Mouse (Mus musculus) forebrain, embryonic 11.5 days (tissue): ENCODE data around the gene Hoxb3. TPM values are rescaled to one million over a fixed set of nuclear protein-coding genes. Genes with fewer than 3 reads are reported as not detected.
A peak's percentile ranks its signal among the peaks of the same experiment; 100 is the strongest.

ENCODE experiments used
- ATAC-seq: fragments of 200-750 bp; cut with Nextera tagmentation; replicated peaks from 2 replicates; pipeline ENCODE4 v1.8.0; 2017; ENCODE audit warnings: moderate TSS enrichment; ENCODE audit not compliant: low FRiP score
- DNase-seq: peaks from one replicate; pipeline ENCODE4 v3.0.0-alpha.2; 2017; ENCODE audit warnings: low spot score
- H3K27ac ChIP-seq: fragments of 300-500 bp; sonication (generic); 2 replicates; pipeline ENCODE4 v1.5.1; 2014; ENCODE audit warnings: low read depth, low read length
- H3K27me3 ChIP-seq: fragments of 300-500 bp; sonication (generic); 2 replicates; pipeline ENCODE4 v1.6.1; 2014; ENCODE audit warnings: mild to moderate bottlenecking, low read length, mixed read lengths; ENCODE audit not compliant: control insufficient read depth, insufficient read depth
- H3K36me3 ChIP-seq: fragments of 300-500 bp; sonication (generic); 2 replicates; pipeline ENCODE4 v1.6.1; 2014; ENCODE audit warnings: mild to moderate bottlenecking, low read length, moderate library complexity, mixed read lengths; ENCODE audit not compliant: control insufficient read depth, insufficient read depth
- H3K4me1 ChIP-seq: fragments of 300-500 bp; sonication (generic); replicated peaks from 2 replicates; pipeline ENCODE4 v1.6.1; 2014; ENCODE audit warnings: low read length, mixed read lengths; ENCODE audit not compliant: control insufficient read depth, insufficient read depth
- H3K4me2 ChIP-seq: fragments of 300-500 bp; sonication (generic); 2 replicates; pipeline ENCODE4 v1.6.1; 2014; ENCODE audit warnings: low read depth, mild to moderate bottlenecking, low read length, moderate library complexity, mixed read lengths; ENCODE audit not compliant: severe bottlenecking
- H3K4me3 ChIP-seq: fragments of 300-500 bp; sonication (generic); 2 replicates; pipeline ENCODE4 v1.5.1; 2014; ENCODE audit warnings: low read depth, low read length
- H3K9ac ChIP-seq: fragments of 300-500 bp; sonication (generic); 2 replicates; pipeline ENCODE4 v1.6.1; 2014; ENCODE audit warnings: low read length
- H3K9me3 ChIP-seq: fragments of 300-500 bp; sonication (generic); 2 replicates; pipeline ENCODE4 v1.6.1; 2016; ENCODE audit warnings: low read length, mixed read lengths; ENCODE audit not compliant: control insufficient read depth
- WGBS: fragments of 180-500 bp; shearing (Covaris S2); extraction: QIAGEN DNeasy Blood & Tissue Kit; methylation state at CpG from one replicate; pipeline ENCODE4 v1.1.7; 2014; 5-methylcytosine and 5-hydroxymethylcytosine counted together
- microRNA counts: library from miRNA; unstranded; fragments of <30 nt; microRNA quantifications from one replicate; lab custom pipeline; 2015
- microRNA-seq: library from miRNA; unstranded; fragments of <30 nt; microRNA quantifications from one replicate; pipeline ENCODE4, GENCODE M21; 2016; ENCODE audit not compliant: insufficient number of aligned reads
- polyA plus RNA-seq: library from polyadenylated mRNA; unstranded; fragments of >200 nt; fragmentation: Nextera tagmentation; extraction: Ambion mirVana; gene quantifications from 2 replicates; pipeline ENCODE4 v1.2.1, GENCODE M21; 2014

The Hoxb3 gene
- polyA plus RNA-seq, 1 experiment from 2014 or later: not detected

- 8% methylated on average over 3 of the region's 3 CpGs for WGBS
- Histone ChIP-seq H3K4me1 (no peaks in the 10 kb centered on the region), H3K36me3 (no peaks in the 10 kb centered on the region), H3K4me3 (no peak overlapping the region), H3K27ac (no peak overlapping the region), H3K9me3 (no peaks in the 10 kb centered on the region), H3K9ac (no peak overlapping the region), H3K27me3 (peaks cover 94% of the 10 kb centered on the region), H3K4me2 (no peak overlapping the region)
- peak; percentile 33 for DNase-seq
- ATAC-seq: no peak
Observed at GRCm38 (mm10) chr11:96371726-96372125, 48.6 kb downstream of the Hoxb3 start.

- H3K9ac ChIP-seq: no peak overlapping the region
- no peaks in the 10 kb centered on the region for H3K4me1 ChIP-seq
- no peaks in the 10 kb centered on the region for H3K36me3 ChIP-seq
- no peak overlapping the region for H3K27ac ChIP-seq
- H3K9me3 ChIP-seq: no peaks in the 10 kb centered on the region
- H3K4me3 ChIP-seq: no peak overlapping the region
- peaks cover 90% of the 10 kb centered on the region for H3K27me3 ChIP-seq
- DNase-seq (peak; percentile 51), ATAC-seq (no peak)
- no peak overlapping the region for H3K4me2 ChIP-seq
- whole genome bisulfite sequencing: 7% methylated on average over 3 of the region's 3 CpGs
Observed at GRCm38 (mm10) chr11:96372519-96372918, 49.4 kb downstream of the Hoxb3 start.

GRCm38 (mm10) chr11:96374810-96375209, 51.7 kb downstream of the Hoxb3 start:
- H3K9me3 ChIP-seq: no peaks in the 10 kb centered on the region
- no peaks in the 10 kb centered on the region for H3K4me1 ChIP-seq
- ATAC-seq (no peak), DNase-seq (peak; percentile 39)
- H3K9ac ChIP-seq: no peak overlapping the region
- H3K36me3 ChIP-seq: no peaks in the 10 kb centered on the region
- H3K27me3 ChIP-seq: peaks cover 70% of the 10 kb centered on the region
- H3K27ac ChIP-seq: no peak overlapping the region
- 2% methylated on average over 7 of the region's 7 CpGs for WGBS
- H3K4me2 ChIP-seq: no peak overlapping the region
- no peak overlapping the region for H3K4me3 ChIP-seq

- Histone ChIP-seq H3K27me3 (peaks cover 2% of the 10 kb centered on the region; the same call in 1 of the 2 replicates), H3K4me2 (no peak overlapping the region), H3K9ac (no peak overlapping the region), H3K4me3 (no peak overlapping the region), H3K9me3 (no peaks in the 10 kb centered on the region), H3K36me3 (no peaks in the 10 kb centered on the region), H3K27ac (no peak overlapping the region), H3K4me1 (no peaks in the 10 kb centered on the region)
- DNase-seq: no peak
- ATAC-seq: no peak
- 82% methylated on average over 5 of the region's 5 CpGs for WGBS
Observed at GRCm38 (mm10) chr11:96383381-96383780, 60.3 kb downstream of the Hoxb3 start.

- Histone ChIP-seq H3K9me3 (no peaks in the 10 kb centered on the region), H3K9ac (no peak overlapping the region), H3K4me3 (no peak overlapping the region), H3K4me1 (no peaks in the 10 kb centered on the region), H3K27me3 (no peaks in the 10 kb centered on the region), H3K27ac (no peak overlapping the region), H3K4me2 (no peak overlapping the region), H3K36me3 (no peaks in the 10 kb centered on the region)
- DNase-seq (no peak), ATAC-seq (no peak)
- WGBS: 81% methylated on average over 2 of the region's 2 CpGs
Observed at GRCm38 (mm10) chr11:96387635-96388034, 64.5 kb downstream of the Hoxb3 start.

GRCm38 (mm10) chr11:96396772-96397626, 73.9 kb downstream of the Hoxb3 start:
- Histone ChIP-seq H3K9me3 (no peaks in the 10 kb centered on the region), H3K4me2 (no peak overlapping the region), H3K36me3 (no peaks in the 10 kb centered on the region), H3K4me1 (no peaks in the 10 kb centered on the region; the same call in 1 of the 2 replicates), H3K27me3 (peaks cover 2% of the 10 kb centered on the region; the same call in 1 of the 2 replicates), H3K4me3 (no peak overlapping the region), H3K27ac (no peak overlapping the region), H3K9ac (0 out of 2 replicates have a peak overlapping the region, but pooled peaks have one; percentile 2)
- peak; percentile 58 for DNase-seq
- WGBS: 11% methylated on average over 15 of the region's 15 CpGs
- ATAC-seq: no peak

MicroRNAs within 50 kb of the gene (microRNA counts, 519-probe panel; counts per million panel counts)
- microRNA mmu-miR-10a (lab: Ali Mortazavi, UCI): 31.2 counts per million

Small RNA genes within 50 kb of the gene (microRNA-seq; reads per million reads assigned to microRNA genes)
- gene Mir10a: 130 reads per million, percentile 37 among the genes with 10 or more reads in this experiment

Other genes starting within 250 kb of the Hoxb3 start
- gene Atp5g1, start 247.7 kb upstream of the Hoxb3 start, polyA plus RNA-seq: 440 and 449 TPM in 2 replicates
- not detected in 2 replicates for gene Calcoco2, start 211.4 kb upstream of the Hoxb3 start, polyA plus RNA-seq
- gene Ttll6, start 189.5 kb upstream of the Hoxb3 start, polyA plus RNA-seq: not detected in 2 replicates
- gene Hoxb13, start 129.0 kb upstream of the Hoxb3 start, polyA plus RNA-seq: not detected in 2 replicates
- gene Hoxb9, start 51.9 kb upstream of the Hoxb3 start, polyA plus RNA-seq: not detected in 2 replicates
- gene Hoxb8, start 41.4 kb upstream of the Hoxb3 start, polyA plus RNA-seq: not detected in 2 replicates
- 0.21 TPM in 1 of 2 replicates, not detected in the other for gene Hoxb7, start 36.7 kb upstream of the Hoxb3 start, polyA plus RNA-seq
- gene Hoxb6, start 30.9 kb upstream of the Hoxb3 start, polyA plus RNA-seq: not detected in 2 replicates
- gene Hoxb5, start 20.0 kb upstream of the Hoxb3 start, polyA plus RNA-seq: 0.21 TPM in 1 of 2 replicates, not detected in the other
- not detected in 2 replicates for gene Hoxb4, start 5.1 kb upstream of the Hoxb3 start, polyA plus RNA-seq
- 0.12 TPM in 1 of 2 replicates, not detected in the other for gene Hoxb2, start 27.2 kb downstream of the Hoxb3 start, polyA plus RNA-seq
- gene Hoxb1, start 42.4 kb downstream of the Hoxb3 start, polyA plus RNA-seq: not detected in 2 replicates
- 2.6 and 3.9 TPM in 2 replicates for gene Skap1, start 141.3 kb downstream of the Hoxb3 start, polyA plus RNA-seq